Mouse (Mus musculus): ENCODE results near the gene Ankrd65. TPM values are rescaled to one million over a fixed set of nuclear protein-coding genes. Genes with fewer than 3 reads are reported as not detected.

The Ankrd65 gene
- polyA plus RNA-seq, 1 experiment from 2014 or later = not detected

- Histone ChIP-seq H3K4me2 (ENCODE audit: low read length) (peak overlapping the region; percentile 94), H3K36me3 (ENCODE audit: control insufficient read depth, insufficient read depth, low read length) (peaks cover 26% of the 10 kb centered on the region), H3K9me3 (ENCODE audit: control insufficient read depth, low read length) (no peaks in the 10 kb centered on the region), H3K27ac (ENCODE audit: low read depth) (no peak overlapping the region; the same call in 1 of the 2 replicates), H3K27me3 (replicated peaks; ENCODE audit: control insufficient read depth, insufficient read depth, low read length) (no peaks in the 10 kb centered on the region), H3K9ac (ENCODE audit: low read length) (peak overlapping the region; percentile 73), H3K4me3 (ENCODE audit: low read depth, low read length) (peak overlapping the region; percentile 89), H3K4me1 (replicated peaks; ENCODE audit: control insufficient read depth, insufficient read depth, low read length) (peaks cover 13% of the 10 kb centered on the region; the same call in 1 of the 2 replicates)
- DNase-seq (ENCODE audit: low spot score) (no peak), ATAC-seq (replicated peaks; ENCODE audit: low FRiP score, low TSS enrichment, low read depth) (0 out of 2 replicates have a peak, but pooled peaks have one; percentile 53)
- 3% methylated on average over 10 of the region's 10 CpGs for WGBS
Observed at GRCm38 (mm10) chr4:155759862-155760612, 30.2 kb upstream of the Ankrd65 start.

- Histone ChIP-seq H3K9ac (ENCODE audit: low read length) (peak within 1 kb of the TSS; percentile 73), H3K9me3 (ENCODE audit: control insufficient read depth, low read length) (no peaks in the 10 kb centered on the region), H3K4me3 (ENCODE audit: low read depth, low read length) (peak within 1 kb of the TSS; percentile 89), H3K36me3 (ENCODE audit: control insufficient read depth, insufficient read depth, low read length) (peaks cover 19% of the 10 kb centered on the region), H3K27me3 (replicated peaks; ENCODE audit: control insufficient read depth, insufficient read depth, low read length) (no peaks in the 10 kb centered on the region), H3K4me1 (replicated peaks; ENCODE audit: control insufficient read depth, insufficient read depth, low read length) (peaks cover 13% of the 10 kb centered on the region; the same call in 1 of the 2 replicates), H3K27ac (ENCODE audit: low read depth) (peak within 1 kb of the TSS; percentile 34; the same call in 1 of the 2 replicates), H3K4me2 (ENCODE audit: low read length) (peak within 1 kb of the TSS; percentile 94)
- DNase-seq (ENCODE audit: low spot score) (peak; percentile 97), ATAC-seq (replicated peaks; ENCODE audit: low FRiP score, low TSS enrichment, low read depth) (peak; percentile 98)
- under 1% methylated on average over 68 of the region's 68 CpGs for WGBS
Observed at GRCm38 (mm10) chr4:155760613-155761355, 29.5 kb upstream of the Ankrd65 start, which contains the start of gene Atad3a. Gene Atad3a (minus strand): TSS chr4:155761093.

- peak overlapping the region; percentile 89 for H3K4me3 ChIP-seq (ENCODE audit: low read depth, low read length)
- peaks cover 13% of the 10 kb centered on the region; the same call in 1 of the 2 replicates for H3K4me1 ChIP-seq (replicated peaks; ENCODE audit: control insufficient read depth, insufficient read depth, low read length)
- peaks cover 11% of the 10 kb centered on the region for H3K36me3 ChIP-seq (ENCODE audit: control insufficient read depth, insufficient read depth, low read length)
- H3K9me3 ChIP-seq (ENCODE audit: control insufficient read depth, low read length) = no peaks in the 10 kb centered on the region
- peak overlapping the region; percentile 73 for H3K9ac ChIP-seq (ENCODE audit: low read length)
- DNase-seq (ENCODE audit: low spot score) (peak; percentile 69), ATAC-seq (replicated peaks; ENCODE audit: low FRiP score, low TSS enrichment, low read depth) (0 out of 2 replicates have a peak, but pooled peaks have one; percentile 9)
- H3K27me3 ChIP-seq (replicated peaks; ENCODE audit: control insufficient read depth, insufficient read depth, low read length) = no peaks in the 10 kb centered on the region
- H3K4me2 ChIP-seq (ENCODE audit: low read length) = peak overlapping the region; percentile 94
- no peak overlapping the region; the same call in 1 of the 2 replicates for H3K27ac ChIP-seq (ENCODE audit: low read depth)
- WGBS = 2% methylated on average over 28 of the region's 28 CpGs
Observed at GRCm38 (mm10) chr4:155761356-155762099, 28.7 kb upstream of the Ankrd65 start.

- Histone ChIP-seq H3K36me3 (ENCODE audit: control insufficient read depth, insufficient read depth, low read length) (peaks cover 3% of the 10 kb centered on the region), H3K27ac (ENCODE audit: low read depth) (no peak overlapping the region), H3K4me3 (ENCODE audit: low read depth, low read length) (no peak overlapping the region), H3K4me1 (replicated peaks; ENCODE audit: control insufficient read depth, insufficient read depth, low read length) (peaks cover 13% of the 10 kb centered on the region; the same call in 1 of the 2 replicates), H3K9me3 (ENCODE audit: control insufficient read depth, low read length) (no peaks in the 10 kb centered on the region), H3K9ac (ENCODE audit: low read length) (no peak overlapping the region), H3K4me2 (ENCODE audit: low read length) (no peak overlapping the region), H3K27me3 (replicated peaks; ENCODE audit: control insufficient read depth, insufficient read depth, low read length) (no peaks in the 10 kb centered on the region)
- WGBS = 88% methylated on average over 3 of the region's 3 CpGs
- ATAC-seq (replicated peaks; ENCODE audit: low FRiP score, low TSS enrichment, low read depth) (no peak), DNase-seq (ENCODE audit: low spot score) (no peak)
Observed at GRCm38 (mm10) chr4:155762357-155762756, 27.9 kb upstream of the Ankrd65 start.

GRCm38 (mm10) chr4:155769496-155769879 lies 20.8 kb upstream of the Ankrd65 start:
- Histone ChIP-seq H3K9ac (ENCODE audit: low read length) (peak overlapping the region; percentile 55), H3K36me3 (ENCODE audit: control insufficient read depth, insufficient read depth, low read length) (no peaks in the 10 kb centered on the region), H3K4me1 (replicated peaks; ENCODE audit: control insufficient read depth, insufficient read depth, low read length) (peaks cover 15% of the 10 kb centered on the region; the same call in 1 of the 2 replicates), H3K27ac (ENCODE audit: low read depth) (0 out of 2 replicates have a peak overlapping the region, but pooled peaks have one; percentile 16), H3K9me3 (ENCODE audit: control insufficient read depth, low read length) (no peaks in the 10 kb centered on the region), H3K4me2 (ENCODE audit: low read length) (peak overlapping the region; percentile 76), H3K4me3 (ENCODE audit: low read depth, low read length) (peak overlapping the region; percentile 55), H3K27me3 (replicated peaks; ENCODE audit: control insufficient read depth, insufficient read depth, low read length) (no peaks in the 10 kb centered on the region)
- DNase-seq (ENCODE audit: low spot score) = peak; percentile 67
- 75% methylated on average over 5 of the region's 5 CpGs for WGBS
- ATAC-seq (replicated peaks; ENCODE audit: low FRiP score, low TSS enrichment, low read depth) = peak; percentile 0; the same call in 1 of the 2 replicates

GRCm38 (mm10) chr4:155769880-155770512 lies 20.2 kb upstream of the Ankrd65 start:
- ATAC-seq (replicated peaks; ENCODE audit: low FRiP score, low TSS enrichment, low read depth) = peak; percentile 90
- Histone ChIP-seq H3K27me3 (replicated peaks; ENCODE audit: control insufficient read depth, insufficient read depth, low read length) (no peaks in the 10 kb centered on the region), H3K36me3 (ENCODE audit: control insufficient read depth, insufficient read depth, low read length) (no peaks in the 10 kb centered on the region), H3K4me1 (replicated peaks; ENCODE audit: control insufficient read depth, insufficient read depth, low read length) (peaks cover 16% of the 10 kb centered on the region), H3K9me3 (ENCODE audit: control insufficient read depth, low read length) (no peaks in the 10 kb centered on the region), H3K9ac (ENCODE audit: low read length) (peak overlapping the region; percentile 55), H3K27ac (ENCODE audit: low read depth) (0 out of 2 replicates have a peak overlapping the region, but pooled peaks have one; percentile 16), H3K4me3 (ENCODE audit: low read depth, low read length) (peak overlapping the region; percentile 55), H3K4me2 (ENCODE audit: low read length) (peak overlapping the region; percentile 76)
- WGBS = 0% methylated on average over 39 of the region's 39 CpGs
- DNase-seq (ENCODE audit: low spot score) = peak; percentile 95

GRCm38 (mm10) chr4:155770626-155771025 lies 19.6 kb upstream of the Ankrd65 start:
- Histone ChIP-seq H3K9me3 (ENCODE audit: control insufficient read depth, low read length) (no peaks in the 10 kb centered on the region), H3K9ac (ENCODE audit: low read length) (peak overlapping the region; percentile 55), H3K4me3 (ENCODE audit: low read depth, low read length) (peak overlapping the region; percentile 55), H3K4me1 (replicated peaks; ENCODE audit: control insufficient read depth, insufficient read depth, low read length) (peaks cover 20% of the 10 kb centered on the region), H3K4me2 (ENCODE audit: low read length) (peak overlapping the region; percentile 76), H3K27me3 (replicated peaks; ENCODE audit: control insufficient read depth, insufficient read depth, low read length) (no peaks in the 10 kb centered on the region), H3K36me3 (ENCODE audit: control insufficient read depth, insufficient read depth, low read length) (no peaks in the 10 kb centered on the region), H3K27ac (ENCODE audit: low read depth) (no peak overlapping the region)
- 39% methylated on average over 24 of the region's 24 CpGs for WGBS
- ATAC-seq (replicated peaks; ENCODE audit: low FRiP score, low TSS enrichment, low read depth) (peak; percentile 5), DNase-seq (ENCODE audit: low spot score) (no peak)
